Mouse (Mus musculus) ovary, postnatal 10 days (tissue): Measurements from ENCODE around the gene Zfp92.

ENCODE experiments used
- DNase-seq: peaks from one replicate; pipeline ENCODE4 v3.0.0; 2022; ENCODE audit warnings: low spot score

Zfp92 gene

GRCm38 (mm10) chrX:73474340-73475165, 63.7 kb downstream of the Zfp92 start:
- DNase-seq: no peak

GRCm38 (mm10) chrX:73475658-73476256, 64.9 kb downstream of the Zfp92 start:
- no peak for DNase-seq

DNA sequence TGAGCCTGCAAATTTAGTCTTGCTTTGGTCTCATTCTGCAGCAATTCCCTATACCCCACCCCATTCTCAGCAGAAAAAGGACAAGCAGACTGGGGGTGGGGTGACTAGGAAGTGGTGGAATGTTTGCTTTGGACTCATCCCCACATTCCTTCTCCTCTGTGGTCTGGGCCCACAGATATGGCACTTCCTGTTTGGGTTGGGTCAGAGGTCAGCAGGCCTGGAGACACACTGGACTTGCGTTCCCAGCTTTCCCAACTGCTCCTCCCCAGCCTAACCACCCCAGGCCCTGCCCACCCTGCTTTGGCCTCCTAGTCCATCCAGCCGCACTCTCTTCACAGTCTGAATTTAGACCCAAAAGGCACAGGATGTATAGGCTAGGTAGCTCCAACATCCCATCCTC, 65.7 kb downstream of the Zfp92 start:
- DNase-seq: no peak

- DNase-seq: no peak
These were observed 66.6 kb downstream of the Zfp92 start for GRCm38 (mm10) chrX:73477500-73477899.
